Comparison of ENCODE assay signal across 8 mouse cellular contexts in the genomic region with DNA sequence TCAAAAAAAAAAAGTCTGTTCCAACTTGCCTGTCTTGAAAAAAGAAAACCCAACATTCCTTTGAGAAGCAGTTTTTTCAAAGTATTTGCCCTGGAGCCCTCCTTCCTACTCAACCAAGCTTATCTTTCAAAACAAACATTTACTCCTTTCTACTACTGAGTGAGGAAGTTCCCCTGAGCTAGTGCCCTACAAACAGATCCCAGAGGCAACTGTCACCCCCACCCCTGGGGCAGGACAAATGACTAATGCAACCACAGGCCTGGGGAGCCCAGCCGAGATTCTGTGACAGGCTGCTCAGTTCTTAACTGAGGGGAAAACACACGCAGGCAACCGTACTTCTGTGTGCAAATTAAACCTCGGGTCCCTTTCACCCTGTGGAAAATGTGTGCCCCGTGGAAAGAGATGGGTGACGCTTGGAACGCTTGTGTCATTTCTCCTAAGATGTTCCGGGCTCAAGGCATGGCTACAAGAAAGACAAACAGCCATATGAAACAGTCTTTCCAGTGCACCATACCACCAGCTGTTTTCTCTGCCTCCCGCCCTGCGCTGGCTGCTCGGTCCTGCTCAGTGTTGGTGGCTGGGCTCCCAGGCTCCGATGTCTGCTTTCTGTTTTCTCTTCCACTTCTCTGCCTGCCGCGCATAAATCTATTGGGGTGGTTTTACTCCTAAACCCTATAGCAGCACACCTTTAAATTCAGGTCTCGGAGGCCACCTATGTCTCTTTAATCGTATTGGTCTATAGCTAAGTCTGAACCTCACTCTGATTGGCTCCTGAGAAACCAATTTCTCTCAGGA. TPM values are rescaled to one million over a fixed set of nuclear protein-coding genes. Genes with fewer than 3 reads are reported as not detected.
DNase-seq lines count a peak whose midpoint lies in the region; ATAC-seq lines count a peak whose summit lies in the region.

No protein-coding gene starts in this region.

- H3K36me3 ChIP-seq in heart, embryonic 16.5 days (ENCODE audit: control insufficient read depth, insufficient read depth): no peaks in the 10 kb centered on the region
- no peaks in the 10 kb centered on the region for H3K36me3 ChIP-seq in macrophage (ENCODE audit: inconsistent target)

- H3K27me3 ChIP-seq in heart, embryonic 16.5 days (ENCODE audit: control insufficient read depth, insufficient read depth, low read length): no peaks in the 10 kb centered on the region

- H3K9ac ChIP-seq in heart, embryonic 16.5 days (ENCODE audit: low read length): peak overlapping the region; percentile 60

- peak overlapping the region; percentile 64 for H3K27ac ChIP-seq in heart, embryonic 16.5 days (ENCODE audit: low read length)
- H3K27ac ChIP-seq in macrophage: 0 out of 2 replicates have a peak overlapping the region, but pooled peaks have one; percentile 5

- H3K4me3 ChIP-seq in heart, embryonic 16.5 days (ENCODE audit: low read length): peak overlapping the region; percentile 54
- H3K4me3 ChIP-seq in macrophage (ENCODE audit: inconsistent target): peak overlapping the region; percentile 31

- H3K79me2 ChIP-seq in macrophage (ENCODE audit: inconsistent target): no peaks in the 10 kb centered on the region

- 4% methylated on average over 16 of the region's 16 CpGs for WGBS in heart, embryonic 16.5 days
- 1% methylated on average over 16 of the region's 16 CpGs for WGBS in macrophage (ENCODE audit: missing documents)

- H3K9me3 ChIP-seq in heart, embryonic 16.5 days (replicated peaks; ENCODE audit: control insufficient read depth, low read length): no peaks in the 10 kb centered on the region

- ATAC-seq in heart, embryonic 16.5 days (replicated peaks; ENCODE audit: extremely low read depth, insufficient read depth, low FRiP score): no peak

- peaks cover 20% of the 10 kb centered on the region for H3K4me1 ChIP-seq in heart, embryonic 16.5 days (ENCODE audit: control insufficient read depth, insufficient read depth, low read length)

- peak; percentile 33 for DNase-seq in right cerebral cortex, postnatal 25 days
- no peak for DNase-seq in right cerebral cortex, postnatal 4 days
- peak; percentile 50 for DNase-seq in embryo, embryonic 10.5 days (ENCODE audit: low spot score)
- DNase-seq in kidney, postnatal 10 days: peak; percentile 65
- DNase-seq in thymus, postnatal 25 days: peak; percentile 47
- DNase-seq in left cerebral cortex, adult 11 months (ENCODE audit: low spot score): no peak

- peak overlapping the region; percentile 71 for H3K4me2 ChIP-seq in heart, embryonic 16.5 days (ENCODE audit: low read depth, low read length)

RNA-seq across cellular contexts. Expression of a gene that starts 14.4 kb away (rescaled TPM):
- 6.9 and 8.2 TPM in 2 replicates for polyA plus RNA-seq in heart, embryonic 16.5 days (2015; fragmentation: Nextera tagmentation; extraction: Ambion mirVana)
- total RNA-seq in macrophage (2018; cell fraction: chromatin; rRNA removed): 1 to 10 TPM in 11 of 26 experiments, under 1 TPM in 4, not detected in 11; 0.38 to 6.5 (median 1.9) TPM
- total RNA-seq in macrophage (2018; cell fraction: cytosol; rRNA removed): 1 to 10 TPM in 7 of 26 experiments, under 1 TPM in 17, not detected in 2; 0.07 to 5.9 (median 0.37) TPM
- 1 to 10 TPM in 15 of 26 experiments, under 1 TPM in 7, not detected in 4; 0.21 to 7.6 (median 1.8) TPM for total RNA-seq in macrophage (2018; cell fraction: nucleus; rRNA removed)
- polyA plus RNA-seq in macrophage (2018): 0.07 to 0.12 TPM (median 0.08 TPM) in 3 replicates

Comparison
In these comparisons a context has a peak if more than half of its experiments do, and no peak if none do; other contexts are left out.
1. DNase-seq: peak in right cerebral cortex, postnatal 25 days (single experiment), embryo, embryonic 10.5 days (single experiment), kidney, postnatal 10 days (single experiment) and thymus, postnatal 25 days (single experiment); none in right cerebral cortex, postnatal 4 days (single experiment) and left cerebral cortex, adult 11 months (single experiment).